Mouse (Mus musculus): ENCODE measurements around the gene Rbbp8nl.

DNA sequence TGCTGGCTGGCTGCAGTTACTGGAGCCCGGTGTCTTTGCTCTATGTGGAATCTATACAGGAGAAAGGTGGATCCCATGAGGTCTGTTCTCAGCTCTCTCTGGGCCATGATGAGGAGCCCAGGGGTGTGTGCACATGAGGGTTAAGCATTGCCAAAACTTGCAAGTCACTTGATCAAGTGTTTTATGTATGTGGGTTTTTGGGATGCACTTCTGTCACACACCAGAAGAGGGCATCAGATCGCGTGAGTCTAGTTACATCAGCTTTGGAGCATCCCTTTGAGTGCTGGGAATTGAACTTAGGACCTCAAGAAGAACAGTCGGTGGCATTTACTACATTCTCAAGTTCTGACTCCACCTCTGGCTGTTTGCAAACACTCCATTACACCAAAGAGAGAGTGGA lies 14.9 kb upstream of the Rbbp8nl start:
- TF ChIP-seq CTCF (IDR thresholded peaks at IDR 0.05; ENCODE audit: control insufficient read depth, insufficient read depth, insufficient read length) (no peak), MYOD1 (IDR thresholded peaks at IDR 0.05; ENCODE audit: control insufficient read depth, insufficient read length, low read depth) (no peak)
